Mouse (Mus musculus) forebrain, postnatal 0 days (tissue): ENCODE data around the gene Asb18. TPM values are rescaled to one million over a fixed set of nuclear protein-coding genes. Genes with fewer than 3 reads are reported as not detected.

ENCODE experiments used
- ATAC-seq: fragments of 200-750 bp; cut with Nextera tagmentation; 2 replicates; pipeline ENCODE4 v1.8.0; 2017; ENCODE audit warnings: mild to moderate bottlenecking, moderate library complexity
- DNase-seq: peaks from one replicate; pipeline ENCODE4 v3.0.0-alpha.2; 2015
- H3K27ac ChIP-seq: fragments of 300-500 bp; sonication (generic); 2 replicates; pipeline ENCODE4 v1.5.1; 2014; ENCODE audit warnings: low read depth, mild to moderate bottlenecking, antibody characterized with exemption, low read length, moderate library complexity, mixed read lengths
- H3K27me3 ChIP-seq: fragments of 300-500 bp; sonication (generic); 2 replicates; pipeline ENCODE4 v1.6.1; 2014; ENCODE audit warnings: mild to moderate bottlenecking, low read length, mixed read lengths; ENCODE audit not compliant: insufficient read depth
- H3K36me3 ChIP-seq: fragments of 300-500 bp; sonication (generic); 2 replicates; pipeline ENCODE4 v1.6.1; 2014; ENCODE audit warnings: mild to moderate bottlenecking, moderate library complexity; ENCODE audit not compliant: insufficient read depth
- H3K4me1 ChIP-seq: fragments of 300-500 bp; sonication (generic); 2 replicates; pipeline ENCODE4 v1.6.1; 2014; ENCODE audit warnings: antibody characterized with exemption; ENCODE audit not compliant: insufficient read depth
- H3K4me2 ChIP-seq: fragments of 300-500 bp; sonication (generic); 2 replicates; pipeline ENCODE4 v1.6.1; 2014; ENCODE audit warnings: low read depth, mild to moderate bottlenecking, moderate library complexity
- H3K4me3 ChIP-seq: fragments of 300-500 bp; sonication (generic); 2 replicates; pipeline ENCODE4 v1.5.1; 2014; ENCODE audit warnings: low read depth, low read length, mixed read lengths
- H3K9ac ChIP-seq: fragments of 300-500 bp; sonication (generic); 2 replicates; pipeline ENCODE4 v1.6.1; 2014; ENCODE audit warnings: mild to moderate bottlenecking
- H3K9me3 ChIP-seq: fragments of 300-500 bp; sonication (generic); 2 replicates; pipeline ENCODE4 v1.6.1; 2016; ENCODE audit warnings: low read length
- CTCF ChIP-seq: sonication (generic); IDR thresholded peaks from 2 replicates; pipeline ENCODE4 v1.5.1; 2016; ENCODE audit warnings: antibody characterized with exemption, control low read depth, low read depth
- WGBS: fragments of 180-500 bp; shearing (Covaris S2); extraction: QIAGEN DNeasy Blood & Tissue Kit; methylation state at CpG from one replicate; pipeline ENCODE4 v1.1.7; 2014; 5-methylcytosine and 5-hydroxymethylcytosine counted together
- polyA plus RNA-seq: library from polyadenylated mRNA; unstranded; fragments of >200 nt; fragmentation: Nextera tagmentation; extraction: Ambion mirVana; gene quantifications from 2 replicates; pipeline ENCODE4 v1.2.1, GENCODE M21; 2015
- total RNA-seq: library from RNA; depleted of rRNA; stranded (reverse); fragments of >200 nt; gene quantifications from 2 replicates; pipeline ENCODE4 v1.2.3, GENCODE M21; 2014

Asb18 gene
- total and polyA plus RNA-seq, 2 experiments from 2014 or later: 0.33 to 1.4 TPM

GRCm38 (mm10) chr1:89964426-89964825 lies 50.0 kb downstream of the Asb18 start:
- Histone ChIP-seq H3K4me2 (no peak overlapping the region), H3K9ac (no peak overlapping the region), H3K4me3 (no peak overlapping the region), H3K27me3 (peaks cover 42% of the 10 kb centered on the region), H3K4me1 (peaks cover 11% of the 10 kb centered on the region), H3K36me3 (no peaks in the 10 kb centered on the region), H3K27ac (no peak overlapping the region), H3K9me3 (no peaks in the 10 kb centered on the region)
- DNase-seq (no peak), ATAC-seq (no peak)
- TF ChIP-seq CTCF: no peak
- 61% methylated on average over 12 of the region's 12 CpGs for WGBS

- Histone ChIP-seq H3K9me3 (no peaks in the 10 kb centered on the region), H3K4me2 (no peak overlapping the region), H3K27ac (no peak overlapping the region), H3K9ac (no peak overlapping the region), H3K36me3 (no peaks in the 10 kb centered on the region), H3K4me3 (no peak overlapping the region), H3K27me3 (peaks cover 42% of the 10 kb centered on the region), H3K4me1 (peaks cover 7% of the 10 kb centered on the region; the same call in 1 of the 2 replicates)
- DNase-seq: no peak
- ATAC-seq: no peak
- TF ChIP-seq CTCF: no peak
- 92% methylated on average over 2 of the region's 2 CpGs for WGBS
These were observed 51.2 kb downstream of the Asb18 start for GRCm38 (mm10) chr1:89963296-89963695.

GRCm38 (mm10) chr1:89962092-89962491 lies 52.4 kb downstream of the Asb18 start:
- Histone ChIP-seq H3K36me3 (no peaks in the 10 kb centered on the region), H3K4me2 (peak overlapping the region; percentile 21; the same call in 1 of the 2 replicates), H3K9ac (no peak overlapping the region), H3K4me3 (no peak overlapping the region), H3K27me3 (peaks cover 37% of the 10 kb centered on the region), H3K4me1 (0 out of 2 replicates have a peak, but pooled peaks cover 5% of the 10 kb centered on the region), H3K27ac (no peak overlapping the region), H3K9me3 (no peaks in the 10 kb centered on the region)
- TF ChIP-seq CTCF: no peak
- WGBS: 6% methylated on average over 13 of the region's 13 CpGs
- ATAC-seq (no peak), DNase-seq (no peak)

GRCm38 (mm10) chr1:89959393-89959792 lies 55.1 kb downstream of the Asb18 start:
- H3K4me2 ChIP-seq: no peak overlapping the region
- H3K27ac ChIP-seq: no peak overlapping the region
- 0 out of 2 replicates have a peak, but pooled peaks cover 5% of the 10 kb centered on the region for H3K4me1 ChIP-seq
- WGBS: 90% methylated on average over 4 of the region's 4 CpGs
- H3K27me3 ChIP-seq: peaks cover 34% of the 10 kb centered on the region
- no peak for DNase-seq
- no peak overlapping the region for H3K9ac ChIP-seq
- H3K9me3 ChIP-seq: no peaks in the 10 kb centered on the region
- H3K4me3 ChIP-seq: no peak overlapping the region
- ATAC-seq: no peak
- TF ChIP-seq CTCF: no peak
- no peaks in the 10 kb centered on the region for H3K36me3 ChIP-seq

GRCm38 (mm10) chr1:89943202-89943601 lies 71.3 kb downstream of the Asb18 start:
- Histone ChIP-seq H3K27ac (no peak overlapping the region), H3K36me3 (no peaks in the 10 kb centered on the region), H3K9ac (no peak overlapping the region), H3K4me3 (no peak overlapping the region), H3K27me3 (peaks cover 80% of the 10 kb centered on the region), H3K4me2 (no peak overlapping the region), H3K4me1 (no peaks in the 10 kb centered on the region), H3K9me3 (no peaks in the 10 kb centered on the region)
- DNase-seq: peak; percentile 86
- TF ChIP-seq CTCF: peak; percentile 87
- peak; percentile 70 for ATAC-seq
- WGBS: 2% methylated on average over 16 of the region's 16 CpGs

GRCm38 (mm10) chr1:89942395-89942976 lies 72.0 kb downstream of the Asb18 start:
- no peak for TF ChIP-seq CTCF
- no peaks in the 10 kb centered on the region for H3K36me3 ChIP-seq
- no peak overlapping the region for H3K9ac ChIP-seq
- no peaks in the 10 kb centered on the region for H3K9me3 ChIP-seq
- peak overlapping the region; percentile 24 for H3K4me3 ChIP-seq
- no peak for ATAC-seq
- H3K27me3 ChIP-seq: peaks cover 81% of the 10 kb centered on the region
- peak overlapping the region; percentile 30; the same call in 1 of the 2 replicates for H3K4me2 ChIP-seq
- peak; percentile 65 for DNase-seq
- no peak overlapping the region for H3K27ac ChIP-seq
- no peaks in the 10 kb centered on the region for H3K4me1 ChIP-seq
- WGBS: 2% methylated on average over 15 of the region's 15 CpGs

GRCm38 (mm10) chr1:89941701-89942381 lies 72.6 kb downstream of the Asb18 start:
- Histone ChIP-seq H3K9ac (0 out of 2 replicates have a peak overlapping the region, but pooled peaks have one; percentile 22), H3K4me1 (no peaks in the 10 kb centered on the region), H3K27ac (no peak overlapping the region)

More at GRCm38 (mm10) chr1:89941701-89942381, 72.6 kb downstream of the Asb18 start:
- peak; percentile 51 for DNase-seq
- no peaks in the 10 kb centered on the region for H3K36me3 ChIP-seq
- ATAC-seq: peak; percentile 44
- WGBS: 1% methylated on average over 40 of the region's 40 CpGs
- TF ChIP-seq CTCF: no peak
- peak overlapping the region; percentile 24 for H3K4me3 ChIP-seq
- no peaks in the 10 kb centered on the region for H3K9me3 ChIP-seq
- H3K4me2 ChIP-seq: peak overlapping the region; percentile 30
- peaks cover 85% of the 10 kb centered on the region for H3K27me3 ChIP-seq
